Mouse (Mus musculus) embryo, embryonic 10 days (tissue): ENCODE data around the gene Tmem234.

ENCODE experiments used
- DNase-seq: peaks from one replicate; pipeline ENCODE4 v3.0.0-alpha.2; 2015; ENCODE audit warnings: low spot score

The Tmem234 gene

GRCm38 (mm10) chr4:129672083-129672877, 71.8 kb downstream of the Tmem234 start, which contains the start of gene Kpna6:
Kpna6 (minus strand) TSS chr4:129672767.
- peak; percentile 97 for DNase-seq

- no peak for DNase-seq
Observed at GRCm38 (mm10) chr4:129672878-129673449, 72.5 kb downstream of the Tmem234 start.
